Mouse (Mus musculus) midbrain, postnatal 0 days (tissue): ENCODE data around the gene Gm35549. TPM values are rescaled to one million over a fixed set of nuclear protein-coding genes. Genes with fewer than 3 reads are reported as not detected.

Experiments used
- ATAC-seq: fragments of 200-750 bp; cut with Nextera tagmentation; 2 replicates; pipeline ENCODE4 v1.8.0; 2017; ENCODE audit warnings: moderate number of reproducible peaks, mild to moderate bottlenecking, moderate TSS enrichment, moderate library complexity; ENCODE audit not compliant: low FRiP score
- DNase-seq: peaks from one replicate; pipeline ENCODE4 v3.0.0-alpha.2; 2015; ENCODE audit warnings: low spot score
- H3K27ac ChIP-seq: fragments of 300-500 bp; sonication (generic); 2 replicates; pipeline ENCODE4 v1.5.1; 2014; ENCODE audit warnings: low read depth, mild to moderate bottlenecking, low read length, mixed read lengths
- H3K27me3 ChIP-seq: fragments of 300-500 bp; sonication (generic); 2 replicates; pipeline ENCODE4 v1.6.1; 2014; ENCODE audit warnings: low read length, control low read depth, mixed read lengths; ENCODE audit not compliant: insufficient read depth
- H3K36me3 ChIP-seq: fragments of 300-500 bp; sonication (generic); 2 replicates; pipeline ENCODE4 v1.6.1; 2014; ENCODE audit warnings: low read length, control low read depth, mixed read lengths; ENCODE audit not compliant: insufficient read depth
- H3K4me1 ChIP-seq: fragments of 300-500 bp; sonication (generic); 2 replicates; pipeline ENCODE4 v1.6.1; 2014; ENCODE audit warnings: mild to moderate bottlenecking, control low read depth, antibody characterized with exemption, low read length, mixed read lengths; ENCODE audit not compliant: insufficient read depth
- H3K4me2 ChIP-seq: fragments of 300-500 bp; sonication (generic); 2 replicates; pipeline ENCODE4 v1.6.1; 2014; ENCODE audit warnings: low read depth, mild to moderate bottlenecking, low read length, mixed read lengths; ENCODE audit not compliant: poor library complexity, severe bottlenecking
- H3K4me3 ChIP-seq: fragments of 300-500 bp; sonication (generic); 2 replicates; pipeline ENCODE4 v1.5.1; 2014; ENCODE audit warnings: low read depth, mild to moderate bottlenecking, low read length, moderate library complexity
- H3K9ac ChIP-seq: fragments of 300-500 bp; sonication (generic); replicated peaks from 2 replicates; pipeline ENCODE4 v1.6.1; 2014; ENCODE audit warnings: mild to moderate bottlenecking, low read length, moderate library complexity, mixed read lengths; ENCODE audit not compliant: poor library complexity, severe bottlenecking
- H3K9me3 ChIP-seq: fragments of 300-500 bp; sonication (generic); 2 replicates; pipeline ENCODE4 v1.6.1; 2016; ENCODE audit warnings: low read length, control low read depth
- CTCF ChIP-seq: IDR thresholded peaks from 2 replicates; pipeline ENCODE4 v1.5.1; 2016; ENCODE audit warnings: antibody characterized with exemption, mild to moderate bottlenecking
- WGBS: fragments of 180-500 bp; shearing (Covaris S2); extraction: QIAGEN DNeasy Blood & Tissue Kit; methylation state at CpG from one replicate; pipeline ENCODE4 v1.1.7; 2014; 5-methylcytosine and 5-hydroxymethylcytosine counted together
- polyA plus RNA-seq: library from polyadenylated mRNA; unstranded; fragments of >200 nt; fragmentation: Nextera tagmentation; extraction: Ambion mirVana; gene quantifications from 2 replicates; pipeline ENCODE4 v1.2.1, GENCODE M21; 2015
- total RNA-seq: library from RNA; depleted of rRNA; stranded (reverse); fragments of >200 nt; gene quantifications from 2 replicates; pipeline ENCODE4 v1.2.3, GENCODE M21; 2014; rRNA removed

Gm35549 gene
- not detected in 2 replicates for total RNA-seq
- 0.27 TPM in 1 of 2 replicates, not detected in the other for polyA plus RNA-seq

- no peak within 1 kb of the TSS for H3K4me3 ChIP-seq
- H3K9ac ChIP-seq: no peak within 1 kb of the TSS
- no peak within 1 kb of the TSS for H3K4me2 ChIP-seq
- ATAC-seq (no peak), DNase-seq (no peak)
- H3K9me3 ChIP-seq: no peaks in the 10 kb centered on the region
- no peaks in the 10 kb centered on the region for H3K4me1 ChIP-seq
- H3K36me3 ChIP-seq: no peaks in the 10 kb centered on the region
- TF ChIP-seq CTCF: no peak
- no peak within 1 kb of the TSS for H3K27ac ChIP-seq
- no peaks in the 10 kb centered on the region for H3K27me3 ChIP-seq
- WGBS: 84% methylated on average over 3 of the region's 3 CpGs
Observed at GRCm38 (mm10) chr9:122843760-122844159, at the start of gene Gm35549. Gene Gm35549 (minus strand): TSS chr9:122844035.

GRCm38 (mm10) chr9:122886372-122887179 lies 42.7 kb upstream of the Gm35549 start:
- no peaks in the 10 kb centered on the region for H3K27me3 ChIP-seq
- H3K4me2 ChIP-seq: peak overlapping the region; percentile 87
- H3K36me3 ChIP-seq: peaks cover 9% of the 10 kb centered on the region
- H3K4me3 ChIP-seq: peak overlapping the region; percentile 69
- 7% methylated on average over 54 of the region's 54 CpGs for WGBS
- DNase-seq (peak; percentile 83), ATAC-seq (peak; percentile 90)
- peak overlapping the region; percentile 67 for H3K9ac ChIP-seq
- no peaks in the 10 kb centered on the region for H3K4me1 ChIP-seq
- peaks cover 4% of the 10 kb centered on the region; the same call in 1 of the 2 replicates for H3K9me3 ChIP-seq
- TF ChIP-seq CTCF: no peak
- H3K27ac ChIP-seq: 0 out of 2 replicates have a peak overlapping the region, but pooled peaks have one; percentile 32

GRCm38 (mm10) chr9:122885385-122885784 lies 41.5 kb upstream of the Gm35549 start, which contains the start of gene Zkscan7:
Gene Zkscan7 (plus strand): TSS chr9:122885685.
- H3K36me3 ChIP-seq: peaks cover 6% of the 10 kb centered on the region
- H3K9me3 ChIP-seq: peaks cover 4% of the 10 kb centered on the region; the same call in 1 of the 2 replicates
- H3K27ac ChIP-seq: no peak within 1 kb of the TSS
- no peak for DNase-seq
- H3K4me2 ChIP-seq: peak within 1 kb of the TSS; percentile 87
- H3K4me1 ChIP-seq: no peaks in the 10 kb centered on the region
- H3K27me3 ChIP-seq: no peaks in the 10 kb centered on the region
- no peak within 1 kb of the TSS for H3K9ac ChIP-seq
- TF ChIP-seq CTCF: no peak
- WGBS: 82% methylated on average over 3 of the region's 3 CpGs
- H3K4me3 ChIP-seq: peak within 1 kb of the TSS; percentile 69
- ATAC-seq: no peak

GRCm38 (mm10) chr9:122875145-122875544 lies 31.3 kb upstream of the Gm35549 start:
- Histone ChIP-seq H3K27me3 (no peaks in the 10 kb centered on the region), H3K27ac (no peak overlapping the region), H3K4me1 (no peaks in the 10 kb centered on the region), H3K4me2 (no peak overlapping the region), H3K9ac (no peak overlapping the region), H3K4me3 (no peak overlapping the region), H3K36me3 (0 out of 2 replicates have a peak, but pooled peaks cover 2% of the 10 kb centered on the region), H3K9me3 (0 out of 2 replicates have a peak, but pooled peaks cover 5% of the 10 kb centered on the region)
- no peak for TF ChIP-seq CTCF
- DNase-seq: no peak
- ATAC-seq: no peak
- WGBS: 87% methylated on average over 2 of the region's 2 CpGs

GRCm38 (mm10) chr9:122874653-122875052 lies 30.8 kb upstream of the Gm35549 start:
- Histone ChIP-seq H3K27ac (no peak overlapping the region), H3K4me2 (no peak overlapping the region), H3K27me3 (no peaks in the 10 kb centered on the region), H3K9ac (no peak overlapping the region), H3K36me3 (0 out of 2 replicates have a peak, but pooled peaks cover 2% of the 10 kb centered on the region), H3K9me3 (0 out of 2 replicates have a peak, but pooled peaks cover 5% of the 10 kb centered on the region), H3K4me1 (no peaks in the 10 kb centered on the region), H3K4me3 (no peak overlapping the region)
- no peak for TF ChIP-seq CTCF
- 67% methylated on average over 1 of the region's 1 CpGs for WGBS
- ATAC-seq (no peak), DNase-seq (no peak)

- Histone ChIP-seq H3K4me1 (no peaks in the 10 kb centered on the region), H3K36me3 (no peaks in the 10 kb centered on the region), H3K27me3 (no peaks in the 10 kb centered on the region), H3K27ac (no peak overlapping the region), H3K4me3 (no peak overlapping the region), H3K9ac (no peak overlapping the region), H3K9me3 (0 out of 2 replicates have a peak, but pooled peaks cover 5% of the 10 kb centered on the region), H3K4me2 (no peak overlapping the region)
- WGBS: 84% methylated on average over 4 of the region's 4 CpGs
- no peak for ATAC-seq
- no peak for DNase-seq
- TF ChIP-seq CTCF: no peak
Observed at GRCm38 (mm10) chr9:122872595-122872994, 28.8 kb upstream of the Gm35549 start.
